Mouse (Mus musculus) central nervous system, embryonic 11.5 days (tissue): Measurements from ENCODE around the gene Bend4. TPM values are rescaled to one million over a fixed set of nuclear protein-coding genes. Genes with fewer than 3 reads are reported as not detected.

Experiments
- polyA plus RNA-seq: library from polyadenylated mRNA; depleted of rRNA; stranded (reverse); fragments of >200 nt; gene quantifications from 2 replicates; pipeline ENCODE4 v1.2.3, GENCODE M21; 2012; rRNA removed

Bend4 gene
- polyA plus RNA-seq = 4.4 and 4.9 TPM in 2 replicates

DNA sequence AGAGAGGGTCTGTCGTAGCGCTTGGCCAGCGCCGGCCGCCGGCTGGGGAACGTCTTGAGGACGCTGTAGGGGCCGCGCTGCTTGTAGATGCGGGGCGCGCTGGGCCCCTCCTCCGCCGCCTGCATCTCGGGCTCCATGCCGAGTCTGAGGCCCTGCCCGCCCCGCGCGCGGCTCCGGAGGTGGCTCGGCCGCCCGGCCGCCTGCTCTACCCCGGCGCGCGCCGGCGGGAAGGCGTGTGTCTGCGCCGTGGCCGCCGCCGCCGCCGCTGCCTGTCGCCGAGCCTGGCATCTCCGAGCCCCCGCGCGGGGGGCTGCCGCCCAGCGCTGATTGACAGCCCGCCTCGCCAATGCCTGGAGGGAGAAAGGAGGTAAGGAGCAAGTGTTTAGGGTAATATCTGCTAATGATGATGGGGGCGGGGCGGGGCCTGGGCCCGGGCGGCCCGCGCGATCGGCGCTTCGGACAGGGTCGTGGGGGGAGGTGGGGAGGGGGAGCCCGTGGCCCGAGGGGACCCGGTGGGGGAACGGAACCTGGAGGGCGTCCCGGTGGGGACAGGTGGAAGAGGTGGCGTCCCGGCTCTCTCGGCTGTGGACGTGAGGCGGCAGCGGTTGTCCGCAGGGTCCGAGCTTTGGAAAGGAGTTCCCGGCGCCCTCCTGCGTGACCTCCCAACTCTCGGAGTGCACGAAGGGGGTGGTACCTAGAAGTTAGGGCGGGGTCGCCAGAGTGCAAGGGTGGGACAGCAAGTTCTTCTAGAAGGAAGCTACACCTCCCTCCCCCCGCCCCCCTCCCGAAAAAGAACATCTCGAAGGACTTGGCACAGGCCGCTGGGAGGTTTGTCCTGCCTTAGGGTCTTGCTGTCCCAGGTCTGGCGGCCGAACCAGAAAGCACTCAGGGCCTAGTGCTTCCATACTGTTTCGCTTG, at the start of gene Bend4:
Gene Bend4 (minus strand): TSS at position 868 of the 918 bp plus-strand sequence.

Other genes starting within 250 kb of the Bend4 start
- gene Tmem33, start 167.7 kb downstream of the Bend4 start, polyA plus RNA-seq = 34.9 and 59.9 TPM in 2 replicates
- 40.3 and 65.9 TPM in 2 replicates for gene Slc30a9, start 121.4 kb downstream of the Bend4 start, polyA plus RNA-seq
- 11.8 and 16.1 TPM in 2 replicates for gene Shisa3, start 179.6 kb upstream of the Bend4 start, polyA plus RNA-seq